Mouse (Mus musculus): ENCODE results near the gene Mia. TPM values are rescaled to one million over a fixed set of nuclear protein-coding genes. Genes with fewer than 3 reads are reported as not detected.

The Mia gene
- polyA plus RNA-seq, 1 experiment from 2014 or later = 4.4 TPM

- H3K27ac ChIP-seq (replicated peaks; ENCODE audit: low read depth, low read length) = no peak overlapping the region
Observed at GRCm38 (mm10) chr7:27182498-27182897, 1.5 kb upstream of the Mia start.

GRCm38 (mm10) chr7:27180036-27180435 is 921 bp downstream of the Mia start:
- H3K4me1 ChIP-seq (ENCODE audit: control insufficient read depth, insufficient read depth, low read length) = no peaks in the 10 kb centered on the region
- H3K4me3 ChIP-seq (ENCODE audit: low read depth, low read length) = no peak overlapping the region
- peaks cover 3% of the 10 kb centered on the region; the same call in 1 of the 2 replicates for H3K36me3 ChIP-seq (replicated peaks; ENCODE audit: control insufficient read depth, insufficient read depth, low read depth, low read length)
- H3K27me3 ChIP-seq (ENCODE audit: control insufficient read depth, insufficient read depth, low read length) = no peaks in the 10 kb centered on the region
- H3K9me3 ChIP-seq (replicated peaks; ENCODE audit: control insufficient read depth, low read length) = no peaks in the 10 kb centered on the region
- DNase-seq (ENCODE audit: low spot score) (no peak), ATAC-seq (replicated peaks; ENCODE audit: insufficient number of reproducible peaks, low FRiP score, low TSS enrichment, low read depth) (no peak)
- no peak overlapping the region for H3K9ac ChIP-seq (replicated peaks; ENCODE audit: low read length)
- H3K4me2 ChIP-seq (ENCODE audit: low read depth, low read length) = no peak overlapping the region
- no peak overlapping the region for H3K27ac ChIP-seq (replicated peaks; ENCODE audit: low read depth, low read length)
- 89% methylated on average over 5 of the region's 5 CpGs for WGBS

More at GRCm38 (mm10) chr7:27182498-27182897, 1.5 kb upstream of the Mia start:
- Histone ChIP-seq H3K4me3 (ENCODE audit: low read depth, low read length) (no peak overlapping the region), H3K9me3 (replicated peaks; ENCODE audit: control insufficient read depth, low read length) (no peaks in the 10 kb centered on the region), H3K36me3 (replicated peaks; ENCODE audit: control insufficient read depth, insufficient read depth, low read depth, low read length) (peaks cover 11% of the 10 kb centered on the region), H3K4me2 (ENCODE audit: low read depth, low read length) (no peak overlapping the region), H3K27me3 (ENCODE audit: control insufficient read depth, insufficient read depth, low read length) (no peaks in the 10 kb centered on the region), H3K4me1 (ENCODE audit: control insufficient read depth, insufficient read depth, low read length) (no peaks in the 10 kb centered on the region), H3K9ac (replicated peaks; ENCODE audit: low read length) (no peak overlapping the region)
- WGBS = 82% methylated on average over 1 of the region's 1 CpGs
- no peak for DNase-seq (ENCODE audit: low spot score)
- ATAC-seq (replicated peaks; ENCODE audit: insufficient number of reproducible peaks, low FRiP score, low TSS enrichment, low read depth) = no peak

- WGBS = 46% methylated on average over 16 of the region's 16 CpGs
- peak overlapping the region; percentile 32 for H3K4me2 ChIP-seq (ENCODE audit: low read depth, low read length)
- no peak for DNase-seq (ENCODE audit: low spot score)
Observed at GRCm38 (mm10) chr7:27179217-27179918, 1.6 kb downstream of the Mia start.

GRCm38 (mm10) chr7:27178324-27179216 is 2.4 kb downstream of the Mia start, which contains the start of gene Rab4b:
TSS of gene Rab4b (minus strand) at chr7:27178896.
- WGBS = 1% methylated on average over 47 of the region's 53 CpGs
- H3K9me3 ChIP-seq (replicated peaks; ENCODE audit: control insufficient read depth, low read length) = no peaks in the 10 kb centered on the region
- H3K27me3 ChIP-seq (ENCODE audit: control insufficient read depth, insufficient read depth, low read length) = no peaks in the 10 kb centered on the region
- ATAC-seq (replicated peaks; ENCODE audit: insufficient number of reproducible peaks, low FRiP score, low TSS enrichment, low read depth) (peak; percentile 97), DNase-seq (ENCODE audit: low spot score) (peak; percentile 99)
- H3K4me1 ChIP-seq (ENCODE audit: control insufficient read depth, insufficient read depth, low read length) = no peaks in the 10 kb centered on the region
- peak within 1 kb of the TSS; percentile 69 for H3K4me3 ChIP-seq (ENCODE audit: low read depth, low read length)
- no peaks in the 10 kb centered on the region for H3K36me3 ChIP-seq (replicated peaks; ENCODE audit: control insufficient read depth, insufficient read depth, low read depth, low read length)
- H3K27ac ChIP-seq (replicated peaks; ENCODE audit: low read depth, low read length) = peak within 1 kb of the TSS; percentile 84
- H3K4me2 ChIP-seq (ENCODE audit: low read depth, low read length) = peak within 1 kb of the TSS; percentile 36
- H3K9ac ChIP-seq (replicated peaks; ENCODE audit: low read length) = peak within 1 kb of the TSS; percentile 54

More at GRCm38 (mm10) chr7:27179217-27179918, 1.6 kb downstream of the Mia start:
- Histone ChIP-seq H3K27me3 (ENCODE audit: control insufficient read depth, insufficient read depth, low read length) (no peaks in the 10 kb centered on the region), H3K4me3 (ENCODE audit: low read depth, low read length) (peak overlapping the region; percentile 69), H3K4me1 (ENCODE audit: control insufficient read depth, insufficient read depth, low read length) (no peaks in the 10 kb centered on the region), H3K27ac (replicated peaks; ENCODE audit: low read depth, low read length) (peak overlapping the region; percentile 5; the same call in 1 of the 2 replicates), H3K9ac (replicated peaks; ENCODE audit: low read length) (peak overlapping the region; percentile 14; the same call in 1 of the 2 replicates), H3K36me3 (replicated peaks; ENCODE audit: control insufficient read depth, insufficient read depth, low read depth, low read length) (no peaks in the 10 kb centered on the region), H3K9me3 (replicated peaks; ENCODE audit: control insufficient read depth, low read length) (no peaks in the 10 kb centered on the region)
- 0 out of 2 replicates have a peak, but pooled peaks have one; percentile 0 for ATAC-seq (replicated peaks; ENCODE audit: insufficient number of reproducible peaks, low FRiP score, low TSS enrichment, low read depth)

- Histone ChIP-seq H3K27ac (replicated peaks; ENCODE audit: low read depth, low read length) (peak overlapping the region; percentile 84; the same call in 1 of the 2 replicates), H3K4me2 (ENCODE audit: low read depth, low read length) (peak overlapping the region; percentile 36), H3K36me3 (replicated peaks; ENCODE audit: control insufficient read depth, insufficient read depth, low read depth, low read length) (peaks cover 2% of the 10 kb centered on the region), H3K27me3 (ENCODE audit: control insufficient read depth, insufficient read depth, low read length) (no peaks in the 10 kb centered on the region), H3K9ac (replicated peaks; ENCODE audit: low read length) (peak overlapping the region; percentile 54), H3K4me1 (ENCODE audit: control insufficient read depth, insufficient read depth, low read length) (no peaks in the 10 kb centered on the region), H3K9me3 (replicated peaks; ENCODE audit: control insufficient read depth, low read length) (no peaks in the 10 kb centered on the region), H3K4me3 (ENCODE audit: low read depth, low read length) (peak overlapping the region; percentile 69)
- ATAC-seq (replicated peaks; ENCODE audit: insufficient number of reproducible peaks, low FRiP score, low TSS enrichment, low read depth) = peak; percentile 16
- DNase-seq (ENCODE audit: low spot score) = no peak
- WGBS = 20% methylated on average over 4 of the region's 4 CpGs
Observed at GRCm38 (mm10) chr7:27177942-27178323, 3.0 kb downstream of the Mia start.

- Histone ChIP-seq H3K4me3 (ENCODE audit: low read depth, low read length) (no peak overlapping the region), H3K27me3 (ENCODE audit: control insufficient read depth, insufficient read depth, low read length) (no peaks in the 10 kb centered on the region), H3K9ac (replicated peaks; ENCODE audit: low read length) (no peak overlapping the region), H3K4me1 (ENCODE audit: control insufficient read depth, insufficient read depth, low read length) (no peaks in the 10 kb centered on the region), H3K4me2 (ENCODE audit: low read depth, low read length) (no peak overlapping the region), H3K9me3 (replicated peaks; ENCODE audit: control insufficient read depth, low read length) (no peaks in the 10 kb centered on the region), H3K36me3 (replicated peaks; ENCODE audit: control insufficient read depth, insufficient read depth, low read depth, low read length) (peaks cover 4% of the 10 kb centered on the region), H3K27ac (replicated peaks; ENCODE audit: low read depth, low read length) (no peak overlapping the region)
- 94% methylated on average over 7 of the region's 7 CpGs for WGBS
- ATAC-seq (replicated peaks; ENCODE audit: insufficient number of reproducible peaks, low FRiP score, low TSS enrichment, low read depth) (no peak), DNase-seq (ENCODE audit: low spot score) (no peak)
Observed at GRCm38 (mm10) chr7:27174896-27175295, 6.1 kb downstream of the Mia start.

GRCm38 (mm10) chr7:27174496-27174895 is 6.5 kb downstream of the Mia start:
- no peak overlapping the region for H3K4me3 ChIP-seq (ENCODE audit: low read depth, low read length)
- ATAC-seq (replicated peaks; ENCODE audit: insufficient number of reproducible peaks, low FRiP score, low TSS enrichment, low read depth) (no peak), DNase-seq (ENCODE audit: low spot score) (no peak)
- peaks cover 4% of the 10 kb centered on the region for H3K36me3 ChIP-seq (replicated peaks; ENCODE audit: control insufficient read depth, insufficient read depth, low read depth, low read length)
- WGBS = 95% methylated on average over 15 of the region's 15 CpGs
- no peaks in the 10 kb centered on the region for H3K27me3 ChIP-seq (ENCODE audit: control insufficient read depth, insufficient read depth, low read length)
- H3K9me3 ChIP-seq (replicated peaks; ENCODE audit: control insufficient read depth, low read length) = no peaks in the 10 kb centered on the region
- no peak overlapping the region for H3K9ac ChIP-seq (replicated peaks; ENCODE audit: low read length)
- no peak overlapping the region for H3K27ac ChIP-seq (replicated peaks; ENCODE audit: low read depth, low read length)
- H3K4me2 ChIP-seq (ENCODE audit: low read depth, low read length) = no peak overlapping the region
- H3K4me1 ChIP-seq (ENCODE audit: control insufficient read depth, insufficient read depth, low read length) = no peaks in the 10 kb centered on the region
